ENCODE assay signal across 23 mouse cellular contexts in genomic region chr14:72725865-72726264, GRCm38 (mm10).
"Had no signal": no experiment of that assay in that cellular context is flagged by ENCODE, and none has a peak within 500 bp of the region (broad histone marks: within the 10 kb centered on the region; RNA-seq: fewer than 3 reads in every experiment).

No protein-coding gene starts in this region.

- H3K4me1 ChIP-seq: kidney, embryonic 15.5 days; limb, embryonic 12.5 days; limb, embryonic 15.5 days; megakaryocyte, embryonic 14.5 days; midbrain, embryonic 10.5 days; midbrain, embryonic 13.5 days; neural tube, embryonic 13.5 days had no signal

- H3K27me3 ChIP-seq: kidney, embryonic 15.5 days; limb, embryonic 12.5 days; limb, embryonic 15.5 days; megakaryocyte, embryonic 14.5 days; midbrain, embryonic 13.5 days; neural tube, embryonic 13.5 days had no signal

- H3K27ac ChIP-seq: kidney, embryonic 15.5 days; limb, embryonic 12.5 days; limb, embryonic 15.5 days; liver, embryonic 14.5 days; midbrain, embryonic 10.5 days; midbrain, embryonic 13.5 days; neural tube, embryonic 13.5 days had no signal

- H3K9me3 ChIP-seq: kidney, embryonic 15.5 days; limb, embryonic 12.5 days; limb, embryonic 15.5 days; megakaryocyte, embryonic 14.5 days; midbrain, embryonic 10.5 days; midbrain, embryonic 13.5 days; neural tube, embryonic 13.5 days had no signal

- H3K4me3 ChIP-seq: kidney, embryonic 15.5 days; limb, embryonic 12.5 days; limb, embryonic 15.5 days; megakaryocyte, embryonic 14.5 days; midbrain, embryonic 10.5 days; midbrain, embryonic 13.5 days; myocyte; neural tube, embryonic 13.5 days had no signal

- H3K4me2 ChIP-seq: kidney, embryonic 15.5 days; limb, embryonic 12.5 days; limb, embryonic 15.5 days; liver, embryonic 11.5 days; lung, embryonic 14.5 days; midbrain, embryonic 13.5 days; neural tube, embryonic 13.5 days had no signal

- H3K36me3 ChIP-seq: kidney, embryonic 15.5 days; limb, embryonic 12.5 days; limb, embryonic 15.5 days; midbrain, embryonic 10.5 days; midbrain, embryonic 13.5 days; neural tube, embryonic 13.5 days had no signal

- DNase-seq: kidney, adult 11 months; kidney, adult 8-10 months; kidney, postnatal 10 days; kidney, postnatal 36 days; left cerebral cortex, postnatal 4 days; liver, postnatal 0 days; lung, embryonic 14.5 days; lung, postnatal 10 days; lung, postnatal 36 days; right cerebral cortex, postnatal 25 days; thymus, adult 18-20 months; thymus, postnatal 36 days had no signal

- H3K9ac ChIP-seq: kidney, embryonic 15.5 days; limb, embryonic 12.5 days; limb, embryonic 15.5 days; liver, embryonic 14.5 days; liver, postnatal 0 days; lung, embryonic 14.5 days; midbrain, embryonic 13.5 days; neural tube, embryonic 13.5 days had no signal

- ATAC-seq: liver, postnatal 0 days; midbrain, embryonic 13.5 days; midbrain, embryonic 16.5 days had no signal
